Mouse (Mus musculus): Measurements from ENCODE around the gene Tbc1d23. TPM values are rescaled to one million over a fixed set of nuclear protein-coding genes. Genes with fewer than 3 reads are reported as not detected.

Gene Tbc1d23
- polyA plus RNA-seq, 1 experiment from 2014 or later: 30.3 TPM

DNA sequence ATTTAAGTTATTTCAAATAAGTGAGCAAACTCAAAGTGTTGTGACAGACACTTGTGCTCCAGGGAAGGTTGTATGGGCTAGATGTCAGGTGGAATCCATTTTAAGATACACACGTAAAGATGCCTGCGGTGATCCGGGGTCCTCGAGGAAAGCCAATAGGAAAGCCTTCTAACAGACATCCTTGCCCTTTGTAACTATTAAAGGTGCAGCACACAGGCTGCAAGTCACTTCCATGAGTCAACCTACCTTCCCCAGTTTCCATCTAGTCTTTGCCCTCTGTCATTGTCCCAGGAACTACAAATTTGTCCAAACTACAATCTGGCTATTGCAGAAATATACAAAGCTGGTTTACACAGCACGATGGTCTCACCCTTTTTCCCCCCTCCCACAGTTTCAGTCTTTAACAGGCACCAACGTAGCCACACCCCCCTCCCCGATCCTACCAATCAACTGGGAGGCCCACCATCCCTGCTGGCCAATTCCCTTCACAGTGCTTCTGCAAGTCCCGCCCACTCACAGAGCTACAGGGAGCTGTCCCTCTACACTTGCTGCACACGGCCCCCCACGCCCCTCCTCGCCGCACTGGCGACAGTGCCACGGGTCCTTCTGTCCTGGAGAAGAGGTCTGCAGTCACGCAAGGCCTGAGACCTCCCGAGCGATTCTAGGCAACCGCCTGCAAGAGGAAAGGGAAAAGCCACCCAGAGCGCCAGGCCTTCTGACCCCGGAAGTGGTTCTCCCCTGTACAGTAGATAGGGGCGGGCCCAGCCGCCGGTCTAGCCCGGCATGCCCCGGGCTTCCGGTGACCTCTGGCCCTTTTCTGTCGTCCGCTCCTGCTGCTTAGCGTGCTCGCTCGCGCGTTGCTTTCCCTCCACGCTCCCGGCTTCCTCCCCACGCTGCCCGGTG lies 110.1 kb downstream of the Tbc1d23 start, which contains the start of gene Tomm70a:
TSS of gene Tomm70a (plus strand) at position 791 of the 903 bp plus-strand sequence.
- under 1% methylated on average over 37 of the region's 37 CpGs for WGBS
- H3K9ac ChIP-seq (replicated peaks): peak within 1 kb of the TSS; percentile 98
- peaks cover 22% of the 10 kb centered on the region for H3K4me1 ChIP-seq
- H3K9me3 ChIP-seq (replicated peaks): no peaks in the 10 kb centered on the region
- H3K27ac ChIP-seq (replicated peaks): peak within 1 kb of the TSS; percentile 98
- peak within 1 kb of the TSS; percentile 100 for H3K4me3 ChIP-seq (replicated peaks)
- peak within 1 kb of the TSS; percentile 67 for H3K4me2 ChIP-seq
- no peaks in the 10 kb centered on the region for H3K27me3 ChIP-seq (replicated peaks)
- peak; percentile 100 for ATAC-seq (ENCODE audit: low FRiP score)
- no peaks in the 10 kb centered on the region for H3K36me3 ChIP-seq

Other genes starting within 250 kb of the Tbc1d23 start
- not detected in 2 replicates for gene Tmem45a2, start 160.1 kb downstream of the Tbc1d23 start, polyA plus RNA-seq (2015; fragmentation: Nextera tagmentation; extraction: Ambion mirVana)
- gene Tomm70a, start 109.8 kb downstream of the Tbc1d23 start, polyA plus RNA-seq (2015; fragmentation: Nextera tagmentation; extraction: Ambion mirVana): 63.2 and 66.8 TPM in 2 replicates
- gene Nit2, start 64.2 kb downstream of the Tbc1d23 start, polyA plus RNA-seq (2015; fragmentation: Nextera tagmentation; extraction: Ambion mirVana): 56.6 and 61.6 TPM in 2 replicates
- gene Tmem30c, start 61.4 kb upstream of the Tbc1d23 start, polyA plus RNA-seq (2015; fragmentation: Nextera tagmentation; extraction: Ambion mirVana): 0.19 and 0.35 TPM in 2 replicates
- 3.3 and 7.8 TPM in 2 replicates for gene Filip1l, start 121.6 kb upstream of the Tbc1d23 start, polyA plus RNA-seq (2015; fragmentation: Nextera tagmentation; extraction: Ambion mirVana)

Data from neural tube, embryonic 15.5 days (tissue).